Mouse (Mus musculus) MEL (cell line): ENCODE data around the gene Hexim1. TPM values are rescaled to one million over a fixed set of nuclear protein-coding genes. Genes with fewer than 3 reads are reported as not detected.

Experiments
- DNase-seq: peaks from one replicate; pipeline ENCODE4 v3.0.0; 2011; ENCODE audit warnings: low read depth, low spot score
- H3K27ac ChIP-seq: 2 replicates; pipeline ENCODE4 v1.5.1; 2012; ENCODE audit warnings: low read depth, mild to moderate bottlenecking, control low read depth, low read length, moderate library complexity; ENCODE audit not compliant: control insufficient read depth
- H3K27me3 ChIP-seq, 2 experiments: fragments of 150-350 bp in 1 of 2; sonication (generic) in 1 of 2; 2 replicates each; pipeline ENCODE4 v1.6.1; 2012; ENCODE audit warnings: low read length in 2 of 2, mild to moderate bottlenecking in 2 of 2, improper control_type of control experiment in 1 of 2, moderate library complexity in 1 of 2; ENCODE audit not compliant: insufficient read depth in 2 of 2, control insufficient read depth in 1 of 2
- H3K36me3 ChIP-seq, 2 experiments: 2 replicates each; pipeline ENCODE4 v1.6.1; 2012 to 2014; ENCODE audit warnings: low read length in 2 of 2, improper control_type of control experiment in 1 of 2, inconsistent platforms in 1 of 2, mild to moderate bottlenecking in 1 of 2; ENCODE audit not compliant: insufficient read depth in 2 of 2, control insufficient read depth in 1 of 2
- H3K4me1 ChIP-seq, 2 experiments: fragments of 150-350 bp in 1 of 2; sonication (generic) in 1 of 2; 2 replicates each; pipeline ENCODE4 v1.6.1; 2012; ENCODE audit warnings: low read length in 2 of 2, improper control_type of control experiment in 1 of 2, mild to moderate bottlenecking in 1 of 2; ENCODE audit not compliant: insufficient read depth in 2 of 2, control insufficient read depth in 1 of 2
- H3K4me3 ChIP-seq, 2 experiments: fragments of 150-350 bp in 1 of 2; sonication (generic) in 1 of 2; 2 replicates each; pipeline ENCODE4 v1.5.1; 2012; ENCODE audit warnings: low read depth in 2 of 2, low read length in 2 of 2, mild to moderate bottlenecking in 2 of 2, moderate library complexity in 2 of 2, control low read depth in 1 of 2, improper control_type of control experiment in 1 of 2; ENCODE audit not compliant: control insufficient read depth in 1 of 2, insufficient read depth in 1 of 2
- H3K79me2 ChIP-seq: 2 replicates; pipeline ENCODE4 v1.6.1; 2012; ENCODE audit warnings: mild to moderate bottlenecking, low read length, moderate library complexity; ENCODE audit not compliant: control insufficient read depth, poor library complexity, insufficient read depth
- H3K9ac ChIP-seq: 2 replicates; pipeline ENCODE4 v1.6.1; 2012; ENCODE audit warnings: low read depth, mild to moderate bottlenecking, control low read depth, low read length, moderate library complexity; ENCODE audit not compliant: control insufficient read depth, poor library complexity, severe bottlenecking
- H3K9me3 ChIP-seq: fragments of 150-350 bp; sonication (generic); replicated peaks from 2 replicates; pipeline ENCODE4 v1.6.1; 2012; ENCODE audit warnings: mild to moderate bottlenecking, low read length, improper control_type of control experiment, moderate library complexity; ENCODE audit not compliant: insufficient read depth
- BHLHE40 ChIP-seq: IDR thresholded peaks from 2 replicates; pipeline ENCODE4 v1.6.1; 2012; ENCODE audit warnings: low read depth, mild to moderate bottlenecking, inconsistent platforms, low read length, improper control_type of control experiment, borderline replicate concordance
- CHD1 ChIP-seq: IDR thresholded peaks from 2 replicates; pipeline ENCODE4 v1.6.1; 2012; ENCODE audit warnings: low read depth, mild to moderate bottlenecking, inconsistent platforms, low read length, improper control_type of control experiment
- ELF1 ChIP-seq: IDR thresholded peaks from 2 replicates; pipeline ENCODE4 v1.6.1; 2014; ENCODE audit warnings: low read depth, mild to moderate bottlenecking, inconsistent platforms, low read length, improper control_type of control experiment, moderate library complexity
- GABPA ChIP-seq: IDR thresholded peaks from 2 replicates; pipeline ENCODE4 v1.6.1; 2012; ENCODE audit warnings: low read depth, mild to moderate bottlenecking, inconsistent platforms, low read length, improper control_type of control experiment, moderate library complexity
- GATA1 ChIP-seq: IDR thresholded peaks from 2 replicates; pipeline ENCODE4 v1.6.1; 2011; ENCODE audit warnings: low read depth, low read length, improper control_type of control experiment
- HCFC1 ChIP-seq: IDR thresholded peaks from 2 replicates; pipeline ENCODE4 v1.6.1; 2012; ENCODE audit warnings: low read depth, mild to moderate bottlenecking, inconsistent platforms, low read length, improper control_type of control experiment, moderate library complexity
- MAX ChIP-seq: IDR thresholded peaks from 2 replicates; pipeline ENCODE4 v1.6.1; 2011; ENCODE audit warnings: low read length, improper control_type of control experiment
- MEF2A ChIP-seq: IDR thresholded peaks from 2 replicates; pipeline ENCODE4 v1.6.1; 2014; ENCODE audit warnings: low read depth, mild to moderate bottlenecking, inconsistent platforms, low read length, improper control_type of control experiment; ENCODE audit not compliant: poor library complexity, insufficient replicate concordance, severe bottlenecking; ENCODE audit errors: extremely low read depth
- MXI1 ChIP-seq: IDR thresholded peaks from 2 replicates; pipeline ENCODE4 v1.6.1; 2011; ENCODE audit warnings: mild to moderate bottlenecking, low read depth, low read length, improper control_type of control experiment
- MYB ChIP-seq: IDR thresholded peaks from 2 replicates; pipeline ENCODE4 v1.6.1; 2011; ENCODE audit warnings: mild to moderate bottlenecking, low read depth, low read length, improper control_type of control experiment
- MYC ChIP-seq: IDR thresholded peaks from 2 replicates; pipeline ENCODE4 v1.6.1; 2011; ENCODE audit warnings: low read depth, mild to moderate bottlenecking, low read length, improper control_type of control experiment, moderate library complexity
- POLR2AphosphoS5 ChIP-seq: IDR thresholded peaks from 2 replicates; pipeline ENCODE4 v1.6.1; 2012; ENCODE audit warnings: low read depth, borderline replicate concordance, mild to moderate bottlenecking, inconsistent platforms, low read length, moderate library complexity, mixed read lengths
- RCOR1 ChIP-seq: IDR thresholded peaks from 2 replicates; pipeline ENCODE4 v1.6.1; 2012; ENCODE audit warnings: low read depth, mild to moderate bottlenecking, inconsistent platforms, low read length, improper control_type of control experiment
- TBP ChIP-seq: IDR thresholded peaks from 2 replicates; pipeline ENCODE4 v1.8.0; 2011; ENCODE audit warnings: low read depth, low read length, improper control_type of control experiment
- TCF12 ChIP-seq: IDR thresholded peaks from 2 replicates; pipeline ENCODE4 v1.6.1; 2014; ENCODE audit warnings: low read depth, mild to moderate bottlenecking, inconsistent platforms, low read length, improper control_type of control experiment, moderate library complexity
- UBTF ChIP-seq: IDR thresholded peaks from 2 replicates; pipeline ENCODE4 v1.6.1; 2012; ENCODE audit warnings: low read depth, mild to moderate bottlenecking, inconsistent platforms, low read length, improper control_type of control experiment, moderate library complexity, borderline replicate concordance; ENCODE audit not compliant: insufficient read depth
- USF2 ChIP-seq, 2 experiments: IDR thresholded peaks; 2 replicates each; pipeline ENCODE4 v1.6.1; 2011 to 2012; ENCODE audit warnings: improper control_type of control experiment in 2 of 2, low read length in 2 of 2, borderline replicate concordance in 1 of 2, inconsistent platforms in 1 of 2, low read depth in 1 of 2, mild to moderate bottlenecking in 1 of 2; ENCODE audit not compliant: insufficient read depth in 1 of 2
- ZC3H11A ChIP-seq: IDR thresholded peaks from 2 replicates; pipeline ENCODE4 v1.6.1; 2012; ENCODE audit warnings: low read depth, mild to moderate bottlenecking, inconsistent platforms, low read length, improper control_type of control experiment
- ZKSCAN1 ChIP-seq: IDR thresholded peaks from 2 replicates; pipeline ENCODE4 v1.6.1; 2012; ENCODE audit warnings: low read depth, mild to moderate bottlenecking, inconsistent platforms, low read length, improper control_type of control experiment, moderate library complexity
- ZMIZ1 ChIP-seq: IDR thresholded peaks from 2 replicates; pipeline ENCODE4 v1.6.1; 2012; ENCODE audit warnings: low read depth, mild to moderate bottlenecking, inconsistent platforms, low read length, improper control_type of control experiment, moderate library complexity
- ZNF384 ChIP-seq: IDR thresholded peaks from 2 replicates; pipeline ENCODE4 v1.6.1; 2012; ENCODE audit warnings: low read depth, mild to moderate bottlenecking, inconsistent platforms, low read length, improper control_type of control experiment
- polyA plus RNA-seq, 2 experiments: library from polyadenylated mRNA; stranded (reverse) in 1 of 2; unstranded in 1 of 2; fragments of >175 nt in 1 of 2; fragments of >200 nt in 1 of 2; gene quantifications; 2 replicates each; pipeline versions ENCODE4 v1.2.1 to v1.2.4; 2012; ENCODE audit warnings: low replicate concordance in 2 of 2, low read depth in 1 of 2; ENCODE audit not compliant: insufficient read length in 2 of 2, insufficient read depth in 1 of 2, missing spikeins in 1 of 2
- total RNA-seq: library from RNA; depleted of rRNA; stranded (reverse); fragments of 300-350 nt; gene quantifications from 2 replicates; pipeline ENCODE4 v1.2.3, GENCODE M21; 2012

Gene Hexim1
- total and polyA plus RNA-seq, 3 experiments: 17.3 to 25.4 TPM; not detected in 1

DNA sequence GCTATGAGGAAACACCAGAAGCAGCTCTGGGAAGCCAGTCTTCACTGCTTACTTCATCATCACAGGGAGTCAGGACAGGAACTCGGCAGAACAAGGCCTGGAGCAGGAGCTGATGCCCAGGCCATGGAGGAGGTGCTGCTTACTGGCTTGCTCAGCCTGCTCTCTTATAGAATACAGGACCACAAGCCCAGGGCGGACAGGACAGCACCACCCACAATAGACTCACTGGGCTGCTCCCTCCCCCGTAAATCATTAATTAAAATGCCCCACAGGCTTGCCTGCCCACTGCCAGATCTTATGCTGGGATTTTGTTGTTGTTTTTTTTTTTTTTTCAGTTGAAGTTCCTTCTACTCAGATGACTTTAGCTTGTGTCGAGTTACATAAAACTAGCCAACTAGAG lies 31.7 kb downstream of the Hexim1 start:
- no peak overlapping the region for H3K27ac ChIP-seq
- peaks cover 0 to 5% of the 10 kb centered on the region in 2 experiments; a peak in 3 of 4 replicates for H3K4me1 ChIP-seq
- no peaks in the 10 kb centered on the region for H3K79me2 ChIP-seq
- H3K9ac ChIP-seq: no peak overlapping the region
- H3K27me3 ChIP-seq: peaks cover 0 to 1% of the 10 kb centered on the region in 2 experiments; a peak in 1 of 4 replicates
- no peak overlapping the region for H3K4me3 ChIP-seq
- peaks cover 0 to 4% of the 10 kb centered on the region in 2 experiments; a peak in 1 of 4 replicates for H3K36me3 ChIP-seq
- no peak for TF ChIP-seq MXI1
- no peak for TF ChIP-seq USF2 (IDR thresholded peaks at IDR 0.05; ENCODE audit: borderline replicate concordance in 1 of 2, insufficient read depth in 1 of 2, low read depth in 1 of 2, low read length in 2 of 2)
- TF ChIP-seq ZMIZ1: no peak
- TF ChIP-seq HCFC1: no peak
- no peak for TF ChIP-seq ZKSCAN1
- TF ChIP-seq ZC3H11A: no peak
- TF ChIP-seq MAX: no peak
- no peak for TF ChIP-seq MYC
- no peak for TF ChIP-seq RCOR1
- DNase-seq: no peak
- no peaks in the 10 kb centered on the region for H3K9me3 ChIP-seq

- no peaks in the 10 kb centered on the region; a peak in 1 of 4 replicates for H3K36me3 ChIP-seq
- H3K27me3 ChIP-seq: peaks cover 0 to 3% of the 10 kb centered on the region in 2 experiments; a peak in 2 of 4 replicates
- TF ChIP-seq UBTF: no peak
- TF ChIP-seq TCF12: no peak
- no peak for TF ChIP-seq ZMIZ1
- TF ChIP-seq MEF2A: no peak
- TF ChIP-seq ZC3H11A: no peak
- no peak for TF ChIP-seq GATA1
- TF ChIP-seq ELF1: no peak
- TF ChIP-seq MYB: no peak
- no peak for TF ChIP-seq POLR2AphosphoS5
- no peak for TF ChIP-seq RCOR1
- TF ChIP-seq GABPA: no peak
- no peak for TF ChIP-seq ZNF384
- TF ChIP-seq CHD1: no peak
- no peak for TF ChIP-seq BHLHE40
- no peak for TF ChIP-seq TBP
- no peaks in the 10 kb centered on the region for H3K79me2 ChIP-seq
- no peak overlapping the region for H3K9ac ChIP-seq
- no peak overlapping the region for H3K27ac ChIP-seq
- no peak overlapping the region for H3K4me3 ChIP-seq
- no peak for DNase-seq
- no peaks in the 10 kb centered on the region for H3K9me3 ChIP-seq
- peaks cover 0 to 2% of the 10 kb centered on the region in 2 experiments; a peak in 2 of 4 replicates for H3K4me1 ChIP-seq
Observed at GRCm38 (mm10) chr11:103149771-103150170, 33.7 kb downstream of the Hexim1 start.
